Comparison of ENCODE assay signal across 8 mouse cellular contexts in the genomic region with DNA sequence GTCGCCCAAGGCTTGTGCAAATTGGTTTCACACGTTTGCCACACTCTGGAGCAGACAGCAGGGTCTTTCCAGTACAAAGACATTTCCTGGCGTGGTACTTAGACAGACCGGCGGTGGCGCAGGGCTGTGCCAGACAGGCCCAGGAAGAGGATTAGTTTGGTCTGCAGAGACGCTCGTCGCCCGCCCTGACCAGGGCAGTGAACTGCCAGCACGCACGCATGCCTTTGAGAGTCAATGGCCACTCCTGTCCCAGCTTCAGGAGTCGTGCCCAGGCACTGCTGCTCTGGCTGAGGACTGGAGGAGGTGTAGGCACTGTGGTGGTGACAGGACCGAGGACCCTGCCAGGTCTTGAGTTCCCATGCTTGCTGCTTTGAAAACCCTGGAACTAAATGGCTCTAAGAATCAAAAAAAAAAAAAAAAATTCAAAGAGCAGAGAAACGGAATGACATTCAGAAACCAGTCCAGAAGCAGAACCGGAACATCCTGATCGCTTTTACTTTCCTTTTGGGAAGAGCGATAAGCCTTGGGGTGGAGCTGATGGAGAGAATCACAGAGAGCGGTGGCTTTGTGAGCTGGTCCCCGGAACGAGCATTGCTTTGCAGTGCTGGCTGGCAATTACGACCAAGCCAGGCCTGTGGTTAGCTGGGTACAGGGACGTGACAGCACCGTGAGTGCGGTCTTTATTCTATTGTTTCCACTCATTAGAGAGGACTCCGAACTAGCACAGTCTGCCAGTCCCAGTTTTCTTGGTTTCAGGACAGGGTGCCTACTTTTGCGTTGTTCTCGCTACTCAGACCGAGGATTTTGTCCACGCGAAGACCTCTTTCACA. TPM values are rescaled to one million over a fixed set of nuclear protein-coding genes. Genes with fewer than 3 reads are reported as not detected.
A peak's percentile ranks its signal among the peaks of the same experiment; 100 is the strongest.
DNase-seq lines count a peak whose midpoint lies in the region; ATAC-seq and TF ChIP-seq lines count a peak whose summit lies in the region.

No protein-coding gene starts in this region.

- no peaks in the 10 kb centered on the region for H3K36me3 ChIP-seq in forebrain, embryonic 14.5 days (ENCODE audit: control insufficient read depth, insufficient read depth, low read length)

- peak; percentile 19 for DNase-seq in ES-CJ7 (ENCODE audit: low read depth, low spot score)
- peak; percentile 81 for DNase-seq in forebrain, embryonic 14.5 days (ENCODE audit: low spot score)
- DNase-seq in heart, postnatal 14 days: peak; percentile 37 to 61
- DNase-seq in layer of hippocampus, adult 9-11 months: peak; percentile 38
- peak; percentile 62 for DNase-seq in lung, postnatal 10 days
- DNase-seq in ovary, postnatal 10 days (ENCODE audit: low spot score): no peak

- no peaks in the 10 kb centered on the region for H3K9me3 ChIP-seq in forebrain, embryonic 14.5 days (replicated peaks; ENCODE audit: control insufficient read depth, low read length)

- intact Hi-C loops in heart, postnatal 14 days (cut with DNase I): loop anchor here (5.0 kb wide), 1 partner anchor 38 kb away; no protein-coding TSS in a partner anchor

- H3K4me2 ChIP-seq in forebrain, embryonic 14.5 days (ENCODE audit: low read length): peak overlapping the region; percentile 46

- H3K27me3 ChIP-seq in forebrain, embryonic 14.5 days (replicated peaks; ENCODE audit: control insufficient read depth, insufficient read depth, low read length): no peaks in the 10 kb centered on the region; the same call in 1 of the 2 replicates

- peak overlapping the region; percentile 19 for H3K4me3 ChIP-seq in forebrain, embryonic 14.5 days (ENCODE audit: low read depth, low read length)
- H3K4me3 ChIP-seq in olfactory bulb, adult 2 months (ENCODE audit: insufficient read depth, low read depth, low read length): peak overlapping the region; percentile 52

- no peak for TF ChIP-seq CTCF in olfactory bulb, adult 2 months (IDR thresholded peaks at IDR 0.05; ENCODE audit: insufficient read depth, low read depth, low read length)

- H3K9ac ChIP-seq in forebrain, embryonic 14.5 days (ENCODE audit: low read length): peak overlapping the region; percentile 51

- H3K27ac ChIP-seq in forebrain, embryonic 14.5 days (ENCODE audit: low read depth, low read length): peak overlapping the region; percentile 55; the same call in 1 of the 2 replicates
- H3K27ac ChIP-seq in olfactory bulb, adult 2 months (ENCODE audit: insufficient read depth, low read depth, low read length): peak overlapping the region; percentile 21; the same call in 1 of the 2 replicates

- WGBS in forebrain, embryonic 14.5 days: 33% methylated on average over 31 of the region's 31 CpGs
- WGBS in olfactory bulb, adult 2 months: 29% methylated on average over 31 of the region's 31 CpGs

- ATAC-seq in cerebellum, adult (ENCODE audit: insufficient number of reproducible peaks, low FRiP score, low TSS enrichment): peak; percentile 87
- ATAC-seq in forebrain, embryonic 14.5 days: peak; percentile 96

- no peaks in the 10 kb centered on the region for H3K4me1 ChIP-seq in forebrain, embryonic 14.5 days (ENCODE audit: control insufficient read depth, insufficient read depth, low read length)
- peaks cover 3% of the 10 kb centered on the region; the same call in 1 of the 2 replicates for H3K4me1 ChIP-seq in olfactory bulb, adult 2 months (ENCODE audit: control insufficient read depth, insufficient read depth, low read length)

- no peak for TF ChIP-seq POLR2A in olfactory bulb, adult 2 months (IDR thresholded peaks at IDR 0.05; ENCODE audit: insufficient read depth, low read depth, low read length)

RNA-seq across cellular contexts. Expression of a gene that starts 19.7 kb away (rescaled TPM):
- polyA plus RNA-seq in forebrain, embryonic 14.5 days (2014; fragmentation: Nextera tagmentation; extraction: Ambion mirVana): 2.4 and 3.5 TPM in 2 replicates
- 10 to 100 TPM; 13.2 to 20.6 TPM for total RNA-seq in heart, postnatal 14 days (2021)
- not detected in 2 replicates for polyA plus RNA-seq in olfactory bulb, adult 2 months (2012; ENCODE audit: insufficient read depth, insufficient read length, low replicate concordance, missing spikeins)

RNA-seq across cellular contexts. Expression of a gene that starts 54.1 kb away (rescaled TPM):
- polyA plus RNA-seq in forebrain, embryonic 14.5 days (2014; fragmentation: Nextera tagmentation; extraction: Ambion mirVana): 0.90 and 1.4 TPM in 2 replicates
- 1 to 10 TPM; 1.5 to 2.6 TPM for total RNA-seq in heart, postnatal 14 days (2021)
- polyA plus RNA-seq in olfactory bulb, adult 2 months (2012; ENCODE audit: insufficient read depth, insufficient read length, low replicate concordance, missing spikeins): not detected in 2 replicates
